Mouse (Mus musculus) testis, adult 2 months (tissue): ENCODE measurements around the gene Ncan.

Experiments used
- CTCF ChIP-seq: fragments of 200-500 bp; IDR thresholded peaks from 2 replicates; pipeline ENCODE4 v1.5.1; 2012; ENCODE audit warnings: low read depth, mild to moderate bottlenecking, inconsistent platforms, low read length, moderate library complexity; ENCODE audit not compliant: control insufficient read depth, insufficient read depth, insufficient replicate concordance
- POLR2A ChIP-seq: fragments of 200-500 bp; IDR thresholded peaks from 2 replicates; pipeline ENCODE4 v1.6.1; 2012; ENCODE audit warnings: low read depth, mild to moderate bottlenecking, inconsistent platforms, low read length, moderate library complexity; ENCODE audit not compliant: control insufficient read depth

DNA sequence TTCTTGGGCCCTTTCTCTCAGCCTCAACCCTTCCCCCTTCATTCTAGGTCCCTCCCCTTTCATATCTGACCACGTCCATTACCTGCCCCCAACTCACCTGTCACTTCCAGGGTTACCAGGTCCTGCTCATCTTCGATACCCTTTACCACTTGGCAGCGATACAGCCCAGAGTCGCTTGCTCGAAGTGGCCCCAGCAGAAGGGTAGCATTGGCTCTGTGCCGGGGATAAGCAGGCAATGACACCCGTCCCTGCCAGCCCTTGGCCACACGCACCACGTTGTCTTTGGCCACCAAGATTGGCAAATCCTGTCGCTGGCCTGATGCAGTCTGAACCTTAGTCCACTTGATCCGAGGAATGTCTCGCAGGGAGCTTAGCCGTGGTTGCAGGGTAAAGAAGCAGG, 5.8 kb downstream of the Ncan start:
- TF ChIP-seq CTCF (no peak), POLR2A (no peak)
